Mouse (Mus musculus) T-cell, adult 2 months (primary cell): Measurements from ENCODE around the gene Slc25a12.

Experiments used
- DNase-seq: peaks from one replicate; pipeline ENCODE4 v3.0.0; 2022; ENCODE audit warnings: low spot score

Gene Slc25a12

DNA sequence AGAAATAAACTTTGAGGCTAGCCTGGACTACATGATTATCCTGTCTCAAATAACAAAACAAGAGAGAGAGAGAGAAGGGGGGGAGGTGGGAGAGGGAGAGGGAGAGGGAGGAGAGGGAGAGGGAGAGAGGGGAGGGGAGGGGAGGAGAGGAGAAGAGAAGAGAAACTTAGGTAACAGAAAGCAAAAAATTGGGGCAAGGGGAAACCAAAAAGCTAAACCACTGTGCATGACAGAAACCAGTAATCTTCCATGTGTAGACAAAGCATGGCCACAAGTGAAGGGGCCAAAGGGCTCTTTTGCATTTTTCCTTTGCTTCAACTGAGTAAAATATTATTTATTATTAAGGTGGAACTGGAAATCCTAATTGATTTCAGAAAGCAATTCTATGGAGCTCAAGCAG, 61.2 kb downstream of the Slc25a12 start:
- DNase-seq, result no peak

DNA sequence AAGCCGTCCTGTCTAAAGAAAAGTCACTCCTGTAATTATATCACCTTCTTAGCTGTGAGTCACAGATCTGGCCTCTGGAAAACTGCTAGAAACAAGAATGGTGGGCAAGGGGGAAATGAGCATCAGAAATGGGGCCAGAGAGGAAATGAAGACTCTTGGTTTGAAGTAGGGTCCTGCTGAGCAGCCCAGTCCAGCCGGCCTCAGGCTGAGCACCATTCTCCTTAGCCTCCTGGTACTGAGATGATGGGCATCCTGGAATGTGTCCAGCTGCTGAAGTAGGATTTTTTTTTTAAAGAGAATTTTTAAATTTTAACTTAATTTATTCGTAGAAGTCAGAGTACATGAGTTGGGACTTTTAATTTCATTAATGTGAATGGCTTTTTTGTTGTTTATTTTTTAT, 62.7 kb downstream of the Slc25a12 start:
- DNase-seq, result no peak

DNA sequence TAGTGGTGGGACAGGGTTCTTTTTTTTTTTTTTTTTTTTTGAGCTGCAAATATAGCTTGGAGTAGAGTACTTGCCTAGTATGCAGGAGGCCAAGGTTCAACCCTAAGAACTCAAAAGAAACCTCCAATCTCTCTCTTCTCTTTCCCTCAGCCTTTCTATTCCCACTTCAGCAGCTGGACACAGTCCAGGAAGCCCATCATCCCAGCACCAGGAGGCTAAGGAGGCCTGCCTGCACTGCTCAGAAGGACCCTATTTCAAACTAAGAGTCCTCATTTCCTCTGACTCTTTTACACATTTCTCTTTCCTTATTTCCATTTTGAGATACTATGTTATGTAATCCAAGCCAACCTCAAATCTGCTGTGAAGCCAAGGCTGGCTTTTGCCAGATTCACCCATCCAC, 64.3 kb downstream of the Slc25a12 start:
- no peak for DNase-seq

DNA sequence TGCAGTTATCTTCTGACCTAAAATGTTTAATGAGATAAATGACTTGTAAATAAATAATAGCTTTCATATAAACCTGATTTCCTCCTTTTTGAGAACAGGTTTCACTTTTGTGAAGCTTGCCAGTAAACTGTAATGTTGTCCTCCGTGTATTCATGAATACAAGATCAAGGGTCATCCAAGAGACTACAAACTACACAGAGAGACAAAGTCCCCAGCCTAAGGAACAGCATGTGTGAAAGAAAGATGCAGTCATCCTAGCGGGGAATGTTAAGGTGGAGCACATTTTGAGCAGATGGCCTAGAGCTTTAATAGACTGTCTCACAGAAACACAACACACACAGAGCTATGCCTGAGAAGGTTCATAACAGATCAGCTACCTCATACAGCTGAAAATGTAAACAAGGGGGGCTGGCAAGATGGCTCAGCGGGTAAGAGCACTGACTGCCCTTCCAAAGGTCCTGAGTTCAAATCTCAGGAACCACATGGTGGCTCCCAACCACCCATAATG, 65.3 kb downstream of the Slc25a12 start:
- DNase-seq, result no peak

DNA sequence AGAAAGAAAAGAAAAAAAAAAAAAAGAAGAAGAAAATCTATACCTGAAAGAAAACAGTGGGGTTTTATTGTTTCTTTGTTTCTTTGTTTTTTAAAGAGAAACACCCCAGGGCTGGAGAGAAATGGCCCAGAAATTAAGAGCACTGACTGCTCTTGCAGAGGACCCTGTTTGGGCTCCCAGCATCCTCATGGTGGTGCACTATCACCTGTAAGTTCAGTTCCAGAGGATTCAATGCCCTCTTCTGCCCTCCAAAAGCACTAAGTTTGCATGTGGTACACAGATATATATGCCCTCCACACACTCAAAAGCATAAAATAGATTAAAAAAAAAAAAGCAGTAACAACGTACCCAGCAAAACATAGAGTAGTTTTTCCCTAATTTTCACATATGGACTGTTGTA, 68.8 kb downstream of the Slc25a12 start:
- DNase-seq, result no peak

DNA sequence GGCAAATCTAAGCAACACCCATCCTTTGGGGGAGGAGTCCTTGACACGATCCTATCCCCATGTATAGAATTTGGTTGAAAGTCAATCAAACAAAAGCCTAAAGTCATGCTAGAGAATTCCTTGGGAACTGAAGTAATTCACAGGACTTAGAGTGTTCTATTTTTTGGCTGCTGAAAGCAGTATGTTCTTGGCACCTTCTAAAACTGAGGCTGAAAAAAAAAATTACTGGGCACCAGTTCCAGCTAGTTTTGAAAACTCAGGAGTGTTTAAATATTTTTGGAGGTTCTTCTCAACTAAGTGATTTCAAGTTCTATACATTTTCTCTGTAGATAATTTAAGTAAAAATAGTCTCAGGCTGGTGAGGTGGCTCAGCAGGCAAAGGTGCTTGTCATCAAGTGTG, 70.0 kb downstream of the Slc25a12 start:
- DNase-seq, result no peak

DNA sequence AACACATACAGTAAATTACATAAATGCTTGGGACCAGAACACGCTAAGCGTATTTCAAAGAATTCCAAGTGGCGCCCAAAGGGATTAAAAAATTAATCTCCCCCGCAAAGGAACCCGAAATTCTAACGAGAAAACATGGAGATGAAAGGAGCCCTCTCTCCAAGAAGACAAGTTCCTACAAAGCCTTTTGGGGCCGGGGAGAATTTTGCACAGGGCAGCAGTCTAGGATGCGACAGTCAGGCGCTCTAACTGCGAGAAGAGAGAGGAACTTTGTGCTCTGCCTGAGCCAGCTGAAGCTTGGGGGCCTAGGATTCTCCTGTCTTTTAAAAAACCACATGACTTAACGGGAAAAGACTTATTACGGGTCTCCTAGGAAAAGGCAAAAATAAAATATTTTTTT, 71.7 kb downstream of the Slc25a12 start:
- DNase-seq, result no peak

DNA sequence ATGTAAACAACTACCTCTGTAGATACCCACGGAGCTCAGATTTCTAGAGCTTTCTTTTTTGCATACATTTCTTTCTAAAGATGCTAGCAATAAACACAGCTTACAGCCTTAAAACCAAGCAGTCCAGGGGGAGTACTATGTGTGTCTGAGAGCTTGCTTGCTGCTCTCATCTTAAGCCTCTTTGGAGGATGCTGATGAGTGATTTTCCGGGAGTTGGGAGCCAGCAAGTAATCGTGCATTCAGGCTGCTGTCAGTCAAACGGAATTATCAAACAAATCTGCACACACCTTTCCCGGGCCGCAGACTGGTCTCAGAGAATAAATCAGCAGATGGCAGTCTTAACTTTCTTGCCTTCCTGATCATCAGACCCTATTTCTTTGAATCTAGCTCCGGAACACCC, 73.1 kb downstream of the Slc25a12 start:
- no peak for DNase-seq

DNA sequence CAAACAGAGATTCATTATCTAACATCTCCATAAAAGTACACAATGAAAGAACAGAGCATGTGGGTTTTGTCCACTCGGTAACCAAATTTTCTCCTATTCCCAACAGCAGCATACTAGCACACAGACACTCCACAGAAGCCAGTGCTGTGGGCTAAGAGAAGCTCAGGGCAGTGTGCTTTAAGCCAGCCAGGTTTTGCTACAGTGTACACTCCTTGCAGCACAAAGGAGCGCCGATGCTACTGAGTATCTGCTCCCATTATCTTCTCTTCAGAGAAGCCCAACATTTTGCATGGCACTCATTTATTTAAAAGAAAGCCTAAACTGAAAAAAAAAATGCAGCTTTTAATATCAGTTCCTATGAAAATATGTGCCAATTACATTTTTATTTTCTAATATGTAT, 73.6 kb downstream of the Slc25a12 start:
- no peak for DNase-seq

DNA sequence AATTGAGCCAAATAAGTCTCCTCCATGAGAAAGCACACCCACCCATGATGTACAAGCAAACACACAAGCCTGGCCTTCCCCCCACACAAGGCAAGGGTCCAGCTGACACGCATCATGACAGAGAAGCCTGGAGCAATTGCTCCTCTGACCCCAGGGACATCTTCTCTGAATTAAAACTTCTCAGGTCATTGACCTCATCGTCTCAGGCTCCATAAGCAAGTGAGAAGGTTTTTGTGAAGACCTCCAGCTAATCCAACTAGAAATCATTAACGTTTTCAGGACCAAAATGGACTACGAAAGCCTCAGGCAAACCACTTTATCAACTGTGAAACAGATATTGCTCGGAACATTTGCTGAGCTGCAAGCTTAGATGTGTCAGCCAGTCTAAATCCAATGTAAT, 76.0 kb downstream of the Slc25a12 start:
- DNase-seq, result no peak

DNA sequence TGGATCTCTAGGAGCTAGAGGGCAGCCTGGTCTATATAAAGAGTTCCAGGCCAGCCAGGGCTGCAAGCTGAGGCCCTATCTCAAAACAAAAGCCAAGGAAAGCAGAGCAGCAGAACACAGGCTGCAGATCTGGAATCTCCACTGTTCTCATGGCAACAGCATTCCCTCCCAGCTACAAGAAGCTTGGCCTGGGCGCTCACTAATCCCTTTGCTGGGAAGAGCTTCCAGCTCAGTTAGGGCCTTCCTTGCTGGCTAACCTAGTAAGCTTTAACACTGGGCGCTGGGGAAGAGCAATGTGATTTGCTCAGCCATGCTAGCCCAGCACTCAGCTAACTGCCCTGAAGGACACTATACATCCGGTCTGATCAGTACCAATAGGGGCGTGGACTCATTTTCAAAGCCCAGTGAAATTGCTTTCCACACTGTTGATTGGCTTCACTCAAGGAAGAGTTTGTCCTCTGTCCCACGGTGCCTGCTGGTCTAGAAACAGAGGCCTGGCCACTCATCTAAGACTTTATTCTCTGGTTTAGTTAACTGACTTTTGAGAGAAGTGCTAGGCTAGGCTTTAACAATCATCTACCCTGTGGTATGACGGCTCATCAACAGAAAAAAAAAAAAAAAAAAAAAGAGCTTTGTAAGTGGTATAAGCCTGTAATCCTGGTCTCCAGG, 77.3 kb downstream of the Slc25a12 start:
- DNase-seq, result no peak

DNA sequence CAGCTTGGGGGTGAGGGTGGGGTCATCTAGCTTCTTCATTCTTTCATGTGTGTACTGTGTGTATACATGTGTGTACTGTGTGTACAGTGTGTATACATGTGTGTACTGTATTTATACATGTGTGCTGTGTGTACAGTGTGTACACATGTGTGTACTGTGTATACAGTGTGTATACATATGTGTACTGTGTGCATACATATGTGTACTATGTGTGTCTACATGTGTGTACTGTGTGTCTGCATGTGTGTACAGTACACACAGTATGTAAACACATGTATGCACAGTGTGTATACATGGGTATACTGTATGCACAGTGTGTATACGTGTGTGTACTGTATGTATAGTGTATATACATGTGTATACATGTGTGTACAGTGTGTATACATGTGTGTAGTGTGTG, 85.6 kb downstream of the Slc25a12 start:
- DNase-seq, result no peak

DNA sequence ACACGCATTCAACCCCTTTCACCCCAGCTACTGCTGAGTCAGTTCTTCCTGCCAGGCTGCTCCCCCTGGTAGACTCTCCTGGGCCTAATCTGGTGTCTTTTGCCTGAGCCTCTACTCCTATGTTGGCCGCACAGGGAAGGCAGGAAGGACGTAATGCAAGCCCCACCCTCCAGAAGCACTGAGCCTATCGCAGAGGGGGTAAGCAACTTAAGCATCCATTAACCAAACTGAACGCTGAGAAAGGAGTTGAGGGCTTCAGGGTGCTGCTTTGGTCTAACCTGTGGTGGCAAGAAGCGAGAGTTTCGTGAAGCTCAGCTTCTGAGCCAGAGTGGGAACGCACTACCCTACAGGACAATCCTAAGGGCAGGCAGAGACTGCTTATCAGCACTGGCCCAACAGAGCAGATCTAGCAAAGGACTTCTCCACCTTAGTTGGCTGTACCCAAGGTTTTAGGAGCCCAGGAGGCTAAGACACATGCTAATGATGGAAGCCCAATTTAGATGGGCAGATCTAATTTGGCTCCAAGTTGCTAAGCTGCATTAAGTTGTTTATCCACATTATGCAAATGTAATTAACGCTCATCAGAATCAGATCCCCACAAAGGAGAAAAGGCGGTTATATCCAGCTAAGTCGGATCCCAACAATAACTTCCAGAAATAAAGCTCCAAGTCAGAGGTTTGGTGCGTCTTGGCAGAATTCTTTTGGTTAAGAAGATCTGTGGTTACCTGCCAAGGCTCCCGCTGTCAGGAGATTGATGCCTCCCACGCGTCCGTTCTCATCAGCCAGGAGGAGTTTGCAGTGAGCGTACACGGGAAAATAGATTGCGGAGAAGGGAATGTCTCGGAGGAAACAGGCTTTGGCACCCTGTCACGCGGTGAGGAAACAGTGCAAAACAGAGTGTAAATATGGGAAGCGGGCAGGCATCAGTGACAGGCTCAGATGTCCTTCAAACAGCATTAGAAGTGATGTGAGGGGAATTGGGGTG, 88.5 kb downstream of the Slc25a12 start:
- no peak for DNase-seq

DNA sequence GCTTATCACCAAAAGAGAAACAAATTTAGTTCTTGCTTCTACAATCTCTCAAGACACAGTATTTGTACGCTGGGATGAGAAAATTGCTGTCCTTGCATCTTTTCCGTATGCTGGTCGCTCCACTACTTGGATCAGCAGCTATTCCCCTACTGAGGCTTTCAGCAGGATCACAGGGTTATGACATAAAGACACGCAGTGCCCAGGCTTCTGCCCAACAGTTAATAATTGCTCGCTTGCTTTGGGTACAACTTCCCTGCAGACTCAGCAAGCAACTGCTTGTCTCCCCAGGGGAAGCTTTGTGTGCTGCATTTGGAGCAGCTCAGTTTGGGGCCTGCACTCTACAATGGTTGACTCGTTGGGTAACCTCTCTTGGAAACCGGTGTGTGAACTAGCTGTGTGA, 91.8 kb downstream of the Slc25a12 start:
- DNase-seq, result no peak

DNA sequence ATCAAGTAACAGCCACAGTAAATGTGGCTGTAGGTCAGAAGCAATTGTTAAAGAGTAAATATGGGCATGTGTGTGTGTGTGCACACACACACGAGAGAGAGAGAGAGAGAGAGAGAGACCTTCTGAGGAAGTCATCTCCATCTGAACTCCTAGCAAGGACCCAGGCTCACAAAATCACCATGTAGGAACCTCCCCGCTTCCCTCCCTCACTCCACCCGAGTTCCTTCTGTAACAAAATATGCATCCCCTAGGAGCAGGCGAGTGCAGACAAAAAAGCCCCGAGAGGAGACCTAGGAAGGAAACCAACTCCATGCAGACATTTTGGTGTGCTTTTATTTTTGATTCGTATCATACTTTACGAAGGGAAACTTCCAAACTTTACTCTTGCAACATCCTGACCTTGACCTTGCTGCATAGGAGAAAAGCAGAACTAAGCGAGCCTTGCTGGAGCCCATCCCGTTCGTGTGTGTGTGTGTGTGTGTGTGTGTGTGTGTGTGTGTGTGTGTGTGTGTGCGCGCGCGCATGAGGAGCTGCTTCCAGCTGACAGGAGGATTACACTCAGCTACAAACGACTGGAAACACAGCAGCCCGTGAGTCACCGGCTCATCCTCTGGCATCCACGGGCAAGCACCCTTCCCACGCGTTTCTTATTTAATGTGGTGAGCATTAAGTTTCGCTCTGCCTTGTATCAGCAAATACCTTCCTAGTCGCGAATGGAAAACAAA, 93.4 kb downstream of the Slc25a12 start:
- DNase-seq, result no peak

DNA sequence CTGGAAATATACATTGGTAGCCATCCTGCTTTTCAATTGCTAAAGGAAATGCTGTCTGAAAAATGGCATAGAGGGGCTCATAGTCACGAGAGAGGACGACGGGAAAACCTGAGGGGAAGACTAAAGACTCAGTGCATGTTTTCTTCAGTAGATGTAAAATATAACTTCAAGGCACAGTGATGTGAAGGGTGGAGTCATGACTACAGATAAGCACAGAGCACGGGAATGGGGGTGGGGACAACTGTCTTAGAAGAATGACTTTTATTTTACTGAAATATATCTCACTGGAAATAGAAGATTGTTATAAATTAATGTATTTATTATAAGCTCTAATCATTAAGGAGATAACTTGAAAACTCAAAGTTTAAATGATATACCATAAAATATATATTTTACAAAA, 97.5 kb downstream of the Slc25a12 start:
- DNase-seq, result no peak

DNA sequence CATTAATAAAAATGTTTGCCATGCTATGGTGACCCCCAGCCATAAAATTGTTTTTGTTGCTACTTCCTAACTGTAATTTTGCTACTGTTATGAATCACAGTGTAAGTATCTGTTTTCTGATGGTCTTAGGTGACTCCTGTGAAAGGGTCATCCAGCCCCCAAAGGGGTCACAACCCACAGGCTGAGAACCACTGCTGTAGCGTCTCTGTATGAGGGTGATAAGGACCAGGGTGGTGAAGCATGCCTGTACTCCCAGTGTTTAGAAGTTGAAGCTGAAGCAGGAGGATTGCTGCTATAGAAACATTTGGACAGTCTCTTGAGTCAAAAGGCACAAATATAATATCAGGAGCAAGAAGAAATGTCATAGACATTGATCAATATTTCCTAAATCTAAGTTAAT, 98.2 kb downstream of the Slc25a12 start:
- DNase-seq, result no peak

DNA sequence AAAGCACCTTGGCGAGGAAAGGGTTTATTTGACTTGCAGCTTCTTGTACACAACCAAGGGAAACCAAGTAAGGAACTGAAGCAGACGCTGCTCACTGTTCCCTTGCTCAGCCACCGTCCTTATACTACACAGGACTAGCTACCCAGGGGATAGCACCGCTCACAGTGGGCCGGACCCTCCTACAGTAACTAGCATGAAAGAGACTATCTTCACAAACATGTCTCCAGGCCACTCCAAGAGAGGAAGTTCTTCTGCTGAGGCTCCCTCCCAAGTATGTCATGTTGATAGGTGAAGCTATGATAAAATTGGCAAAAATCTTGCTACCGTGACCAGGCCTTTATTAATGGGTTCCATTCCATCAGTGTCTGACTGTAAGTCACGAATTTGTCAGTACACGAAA, 98.9 kb downstream of the Slc25a12 start:
- no peak for DNase-seq

DNA sequence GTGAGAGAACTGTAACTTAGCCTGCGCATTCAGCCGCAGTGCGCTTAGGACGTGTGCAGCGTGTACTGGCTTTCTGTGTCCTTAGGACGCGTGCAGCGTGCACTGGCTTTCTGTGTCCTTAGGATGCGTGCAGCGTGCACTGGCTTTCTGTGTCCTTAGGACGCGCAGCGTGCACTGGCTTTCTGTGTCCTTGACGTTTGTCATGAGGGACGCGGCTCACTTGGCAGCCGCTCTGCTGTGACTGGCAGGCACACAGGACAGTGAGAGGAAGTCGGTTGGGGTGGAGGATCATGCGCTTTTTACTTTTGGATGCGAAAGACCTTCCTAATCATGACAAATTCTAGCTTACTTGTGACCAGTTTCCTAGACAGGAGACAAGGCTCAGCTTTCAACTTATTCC, 103.0 kb downstream of the Slc25a12 start:
- no peak for DNase-seq

DNA sequence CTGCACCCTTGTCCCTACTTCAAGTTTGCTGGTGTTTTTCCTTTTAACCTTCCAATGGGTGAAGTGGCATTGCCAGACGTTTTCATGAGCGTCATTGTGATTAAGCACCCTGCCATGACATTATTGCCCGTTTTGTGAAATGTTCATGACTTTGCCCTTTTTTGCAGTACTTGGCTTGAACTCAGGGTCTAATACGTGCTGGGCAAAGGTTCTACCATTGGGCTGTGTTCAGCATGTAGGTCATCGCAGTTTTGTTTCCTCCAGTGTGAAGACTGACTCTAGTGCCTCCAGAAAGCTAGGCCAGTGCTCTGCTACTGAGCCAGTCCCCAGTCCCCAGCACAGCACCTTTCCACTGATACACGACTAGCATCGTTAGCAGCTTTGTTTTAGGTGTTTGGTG, 111.0 kb downstream of the Slc25a12 start:
- no peak for DNase-seq

DNA sequence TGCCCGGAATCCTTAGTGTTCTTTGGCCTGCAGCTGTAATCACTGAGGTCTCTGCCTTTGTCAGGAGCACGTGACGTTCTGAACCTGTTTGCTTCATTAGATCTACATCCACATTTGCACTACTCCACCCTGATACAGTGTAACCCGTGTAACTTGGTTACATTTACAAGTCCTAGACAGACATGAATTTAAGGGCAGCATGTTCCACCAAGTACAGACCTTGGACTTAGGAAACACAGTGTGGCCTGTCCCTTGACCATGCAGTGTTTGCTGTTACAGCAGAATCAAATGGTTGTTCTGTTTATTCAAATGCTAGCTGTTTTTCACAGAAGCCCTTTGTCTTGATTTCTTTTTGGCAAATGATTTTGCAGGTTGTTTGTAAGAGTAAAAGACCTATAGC, 112.7 kb downstream of the Slc25a12 start:
- no peak for DNase-seq

DNA sequence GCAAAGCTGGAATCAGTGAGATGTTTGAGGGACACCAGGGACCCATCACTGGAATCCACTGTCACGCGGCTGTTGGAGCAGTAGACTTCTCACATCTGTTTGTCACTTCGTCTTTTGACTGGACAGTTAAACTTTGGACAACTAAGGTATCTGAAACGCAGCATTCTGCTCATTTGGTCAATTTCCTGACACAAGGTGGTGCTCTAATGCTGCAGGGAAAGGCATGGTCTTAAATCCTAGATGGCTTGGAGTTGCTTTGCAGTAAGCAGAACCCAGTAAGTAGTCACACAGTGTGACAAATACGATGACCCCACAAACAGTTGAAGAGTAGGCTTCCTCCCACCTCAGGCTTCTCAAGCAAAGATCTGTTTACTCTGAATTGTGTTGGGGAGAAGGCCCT, 116.7 kb downstream of the Slc25a12 start:
- DNase-seq, result no peak

DNA sequence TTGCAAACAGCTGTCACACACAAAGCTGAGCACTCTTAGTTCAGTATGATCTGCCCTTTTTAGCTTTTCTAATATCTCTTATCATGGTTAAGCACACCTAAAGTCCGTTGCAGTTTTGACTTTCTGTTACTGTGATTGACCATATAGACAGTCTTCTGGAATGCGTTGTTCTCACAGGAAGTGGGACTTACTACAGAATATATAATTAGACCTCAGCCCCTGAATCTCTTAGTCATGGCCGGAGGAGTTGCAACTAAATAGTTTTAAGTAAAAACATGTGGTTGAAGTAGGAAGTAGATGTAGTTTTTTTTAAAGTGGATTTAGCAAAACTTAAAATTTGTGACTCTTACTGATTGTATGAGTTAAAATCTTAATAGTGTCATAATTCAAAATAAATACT, 119.5 kb downstream of the Slc25a12 start:
- DNase-seq, result no peak
